Mouse (Mus musculus) mesoderm, embryonic 11.5 days (tissue): ENCODE results near the gene Fn3krp.
A peak's percentile ranks its signal among the peaks of the same experiment; 100 is the strongest.

Experiments used
- DNase-seq: peaks from one replicate; pipeline ENCODE4 v3.0.0-alpha.2; 2012; ENCODE audit warnings: low read depth, low spot score

Gene Fn3krp

DNA sequence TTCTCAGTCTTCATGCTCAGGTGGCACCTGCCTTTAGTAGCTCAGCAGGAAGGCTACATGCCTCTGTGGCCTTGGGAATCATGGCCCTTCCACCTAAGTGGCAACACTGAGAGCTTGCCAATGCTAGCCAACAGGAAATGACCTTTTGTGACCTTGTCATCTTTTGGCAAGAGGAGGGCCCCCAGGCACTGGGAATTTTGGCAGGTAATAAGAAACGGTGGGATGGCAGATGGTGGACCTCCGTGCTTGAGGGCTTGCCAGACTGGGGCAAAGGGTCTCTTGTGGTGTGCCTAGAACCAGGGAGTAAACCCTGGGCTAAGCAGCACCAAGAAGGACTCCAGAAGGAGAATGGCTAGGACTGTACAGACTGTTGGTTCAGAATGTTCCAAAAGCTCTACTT lies 20.9 kb downstream of the Fn3krp start:
- DNase-seq: no peak

DNA sequence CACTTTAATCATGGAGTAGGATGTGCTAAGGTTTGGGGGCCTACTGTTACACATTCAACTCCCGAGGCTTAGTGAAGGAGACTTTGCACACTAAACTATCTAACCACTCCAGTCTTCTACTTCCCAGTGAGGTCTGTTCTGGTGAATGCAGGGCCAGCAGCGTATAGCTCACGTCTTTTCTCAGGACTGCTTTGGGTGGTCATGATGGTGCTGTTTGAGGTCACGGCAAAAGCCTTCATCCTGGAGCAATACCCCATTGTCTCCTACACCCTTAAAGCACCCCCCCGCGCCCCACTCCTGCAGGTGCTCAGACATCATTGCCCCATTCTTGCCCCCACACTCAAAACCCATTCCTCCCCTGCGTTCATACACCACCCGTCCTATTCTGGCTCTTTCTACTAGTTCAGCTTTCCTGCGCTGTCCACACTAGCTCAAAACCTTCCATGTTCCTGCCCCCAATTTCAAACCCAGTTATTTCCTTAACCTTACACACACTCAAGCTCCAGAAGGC lies 30.1 kb downstream of the Fn3krp start:
- DNase-seq: no peak

DNA sequence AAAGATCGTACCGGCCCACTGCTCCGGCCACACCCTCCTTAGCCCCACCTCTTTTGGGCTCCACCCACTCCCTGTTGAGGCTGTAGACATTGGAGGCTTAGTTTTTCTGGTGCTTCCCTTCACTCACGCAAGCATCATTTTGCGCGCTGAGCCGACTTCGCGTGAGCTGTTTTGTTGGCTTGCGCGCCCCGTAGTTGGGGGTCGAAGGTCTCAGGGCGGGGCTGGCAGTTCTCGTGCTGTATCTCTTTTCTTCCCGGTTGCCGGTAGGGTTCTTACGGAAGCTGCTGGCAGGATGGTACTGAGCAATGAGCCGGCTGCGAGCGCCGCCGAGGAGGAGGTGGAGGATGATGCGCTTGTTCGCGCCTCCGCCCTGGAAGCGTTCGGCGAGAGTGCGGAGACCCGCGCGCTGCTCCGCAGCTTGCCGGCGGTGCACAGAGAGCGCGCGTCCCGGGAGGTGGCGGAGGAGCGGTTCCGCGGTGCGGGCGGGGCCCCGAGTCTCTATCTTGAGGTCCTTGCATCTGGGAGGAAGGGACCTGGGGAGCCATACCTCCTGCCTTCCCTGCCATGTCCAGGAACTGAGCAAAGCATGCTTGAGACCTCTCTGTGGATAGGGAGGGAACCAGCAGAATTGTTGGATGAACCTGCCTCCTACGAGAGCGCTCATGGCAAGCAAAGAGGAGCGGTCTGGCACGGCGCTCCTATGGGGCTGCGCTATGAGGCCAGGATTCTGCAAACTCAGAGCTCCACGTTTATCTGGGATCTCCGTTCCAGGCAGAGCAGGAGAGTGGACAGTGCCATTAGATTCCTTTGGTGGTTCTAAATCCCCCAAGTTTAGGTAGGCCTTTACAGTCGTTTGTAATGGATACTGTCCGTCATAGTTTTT lies 30.8 kb downstream of the Fn3krp start, which contains the start of gene Tbcd:
TSS of gene Tbcd (plus strand) at position 197 of the 883 bp plus-strand sequence.
- DNase-seq: peak; percentile 92

DNA sequence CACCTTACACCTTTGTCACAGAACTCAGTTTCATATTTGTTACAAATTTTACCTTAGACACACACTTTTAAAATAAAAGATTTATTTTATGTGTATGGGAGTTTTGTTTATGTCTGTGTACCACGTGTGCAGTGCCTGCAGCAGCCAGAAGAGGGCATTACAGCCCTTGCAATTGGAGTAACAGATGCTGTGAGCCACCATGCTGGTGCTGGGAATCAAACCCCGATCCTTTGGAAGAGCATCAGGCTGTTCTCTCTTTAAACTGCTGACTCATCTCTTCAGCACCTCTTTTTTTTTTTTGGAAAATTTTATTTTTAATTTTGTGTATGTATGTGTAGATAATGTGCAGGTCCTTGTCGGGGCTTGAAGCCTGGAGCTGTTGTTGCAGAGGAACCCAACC lies 36.7 kb downstream of the Fn3krp start:
- no peak for DNase-seq

DNA sequence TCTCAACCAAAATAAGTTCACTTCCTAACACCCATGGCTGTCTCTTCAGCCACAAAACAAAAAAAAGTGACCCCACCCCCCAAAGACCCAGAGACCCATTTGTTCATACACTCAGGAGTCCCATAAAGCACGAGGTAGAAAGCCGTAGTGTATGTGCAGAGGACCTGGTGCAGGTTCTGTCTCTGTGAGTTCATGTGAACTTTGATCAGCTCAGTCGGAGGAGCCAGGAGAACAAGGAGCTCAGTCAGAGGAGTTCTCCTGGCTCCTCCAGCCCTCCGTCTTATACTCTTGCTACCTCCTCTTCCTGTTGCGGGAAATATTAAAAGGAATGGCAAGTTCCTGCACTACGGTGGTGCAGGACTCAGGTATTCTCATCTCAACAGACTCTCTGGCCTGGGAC lies 46.2 kb downstream of the Fn3krp start:
- DNase-seq: no peak

DNA sequence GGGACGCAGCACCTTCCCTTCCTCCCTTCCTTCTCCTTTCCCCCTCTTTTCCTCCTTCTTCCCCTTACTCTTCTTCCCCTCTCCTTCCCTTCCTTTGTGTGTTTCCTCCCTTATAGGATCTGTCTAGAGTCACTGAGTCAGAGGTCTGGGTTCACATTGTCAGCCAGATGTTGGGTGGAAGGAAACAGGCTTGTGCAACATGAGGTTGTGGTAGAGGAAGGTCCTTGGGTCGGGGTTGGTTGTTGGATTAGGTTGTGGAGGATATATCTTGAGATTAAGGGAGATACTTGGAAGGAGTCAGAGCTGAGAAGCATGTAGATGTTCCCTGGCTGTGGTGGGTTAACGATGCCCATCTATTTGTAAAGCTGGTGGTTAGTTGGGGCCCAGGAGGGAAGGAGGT lies 53.6 kb downstream of the Fn3krp start:
- DNase-seq: no peak

DNA sequence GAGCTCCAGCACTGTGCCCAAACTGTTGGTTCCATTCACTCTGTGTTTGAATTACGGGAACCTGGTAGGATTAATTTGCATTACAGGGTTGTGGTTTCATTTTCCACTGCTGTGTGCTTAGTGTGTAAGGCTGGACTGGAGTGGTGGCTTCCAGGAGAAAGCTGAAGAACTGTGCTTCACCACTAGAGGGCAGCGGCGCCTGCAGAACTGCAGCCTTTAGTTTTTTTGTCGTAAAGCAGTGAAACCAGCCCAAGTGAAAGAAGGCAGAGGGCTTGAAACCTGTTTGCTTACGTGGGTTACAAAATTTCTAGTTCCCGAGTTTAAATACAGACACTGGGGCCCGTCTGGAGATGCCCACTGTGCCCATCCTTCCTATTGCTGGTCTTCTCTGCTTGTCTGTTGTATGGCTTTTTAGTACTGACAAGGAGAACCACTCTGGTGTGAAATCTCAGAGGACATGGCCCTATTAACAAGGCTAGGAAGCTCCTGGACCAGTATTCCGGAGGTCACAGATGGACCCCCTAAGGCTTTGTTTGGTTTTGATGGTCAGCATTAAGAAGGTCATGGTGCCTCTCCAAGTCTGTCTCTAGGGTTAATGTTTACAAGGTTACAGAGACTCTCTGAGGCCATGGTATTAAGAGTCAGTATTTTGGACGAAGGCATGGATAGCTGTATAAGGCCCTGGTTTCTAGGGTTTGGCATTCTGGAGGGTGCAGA lies 54.7 kb downstream of the Fn3krp start:
- DNase-seq: peak; percentile 70

DNA sequence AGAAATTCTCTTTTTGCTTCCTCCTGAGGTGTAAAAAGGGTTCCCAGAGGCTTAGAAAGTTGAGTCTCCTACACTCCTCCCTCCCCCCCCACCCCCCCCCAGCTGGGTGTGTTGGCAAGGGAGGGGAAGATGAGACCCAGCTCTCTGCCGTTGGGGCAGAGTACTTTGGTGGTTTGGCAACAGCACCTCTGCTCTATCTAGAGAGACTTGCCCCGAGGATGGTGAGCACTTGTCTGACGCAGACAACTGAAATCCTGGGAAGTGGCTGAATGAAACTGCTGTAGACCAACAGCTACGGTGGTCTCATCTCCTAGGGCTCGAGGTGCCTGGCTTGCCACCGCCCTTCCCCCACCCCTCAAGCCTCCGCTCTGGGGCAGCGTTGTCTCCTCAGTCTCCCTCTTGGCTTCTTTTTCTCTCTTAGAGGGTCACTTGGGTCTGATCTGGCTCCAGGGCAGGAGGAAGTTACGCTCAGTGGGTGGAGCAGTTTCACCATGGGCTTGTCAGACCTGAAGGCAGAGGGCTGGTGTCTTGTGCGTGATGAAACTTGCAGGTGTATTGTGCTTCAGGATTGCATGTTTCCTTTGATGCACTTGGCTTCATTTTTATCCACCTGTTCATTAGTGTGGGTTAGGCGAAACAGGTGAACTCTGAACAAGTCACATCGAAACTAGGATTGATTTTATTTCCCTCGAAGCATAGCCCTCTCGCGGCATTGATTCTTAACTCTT lies 58.4 kb downstream of the Fn3krp start:
- no peak for DNase-seq
